17 mouse cellular contexts compared by ENCODE assay signal in the genomic region with DNA sequence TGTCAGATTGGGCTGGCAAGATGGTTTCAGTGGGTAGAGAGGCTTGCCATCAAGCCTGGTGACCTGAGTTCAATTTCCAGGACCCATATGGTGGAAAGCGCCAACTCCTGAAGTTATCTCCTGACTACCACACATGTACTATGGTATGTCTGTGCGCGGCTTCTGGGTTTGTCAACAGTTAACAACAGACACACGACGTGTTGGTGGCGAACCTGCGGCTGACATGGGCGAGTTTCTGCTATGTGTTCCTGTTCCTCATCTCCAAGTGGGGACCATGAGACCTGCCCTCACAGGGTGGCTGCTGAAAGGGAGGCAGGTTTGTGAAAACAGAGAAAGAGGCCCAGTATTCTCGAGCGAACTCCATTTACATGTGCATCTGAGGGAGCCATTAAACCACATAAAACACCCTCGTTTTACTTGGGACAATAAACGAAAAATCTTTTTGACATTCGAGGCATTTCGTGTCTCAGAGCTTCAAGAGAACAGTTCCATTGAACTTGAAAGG.
DNase-seq lines count a peak whose midpoint lies in the region; ATAC-seq and TF ChIP-seq lines count a peak whose summit lies in the region.
"Had no signal": no experiment of that assay in that cellular context is flagged by ENCODE, and none has a peak within 500 bp of the region (broad histone marks: within the 10 kb centered on the region; RNA-seq: fewer than 3 reads in every experiment).

No protein-coding gene starts in this region.

- no peaks in the 10 kb centered on the region for H3K9me3 ChIP-seq in lung, embryonic 14.5 days (ENCODE audit: low read depth, low read length)
- no peaks in the 10 kb centered on the region for H3K9me3 ChIP-seq in lung, postnatal 0 days (ENCODE audit: low read length)
- no peaks in the 10 kb centered on the region for H3K9me3 ChIP-seq in forebrain, embryonic 11.5 days (ENCODE audit: control insufficient read depth, low read length)
- no peaks in the 10 kb centered on the region for H3K9me3 ChIP-seq in hindbrain, embryonic 14.5 days (ENCODE audit: control insufficient read depth, low read length)
- no peaks in the 10 kb centered on the region for H3K9me3 ChIP-seq in midbrain, embryonic 15.5 days
- H3K9me3 ChIP-seq: heart, embryonic 12.5 days had no signal

- 46% methylated on average over 14 of the region's 14 CpGs for WGBS in lung, embryonic 14.5 days
- 48% methylated on average over 14 of the region's 14 CpGs for WGBS in lung, postnatal 0 days
- WGBS in forebrain, embryonic 11.5 days: 65% methylated on average over 14 of the region's 14 CpGs
- 72% methylated on average over 14 of the region's 14 CpGs for WGBS in hindbrain, embryonic 14.5 days
- 59% methylated on average over 14 of the region's 14 CpGs for WGBS in midbrain, embryonic 15.5 days

- H3K27ac ChIP-seq in lung, embryonic 14.5 days (ENCODE audit: low read depth): peak overlapping the region; percentile 71
- H3K27ac ChIP-seq in lung, postnatal 0 days (ENCODE audit: low read length): no peak overlapping the region
- H3K27ac ChIP-seq in forebrain, embryonic 11.5 days (ENCODE audit: low read depth, low read length): peak overlapping the region; percentile 88
- H3K27ac ChIP-seq in hindbrain, embryonic 14.5 days: peak overlapping the region; percentile 47
- peak overlapping the region; percentile 39 for H3K27ac ChIP-seq in midbrain, embryonic 15.5 days

- no peak for TF ChIP-seq CTCF in lung, embryonic 14.5 days (IDR thresholded peaks at IDR 0.05; ENCODE audit: low read depth)
- no peak for TF ChIP-seq CTCF in lung, postnatal 0 days (IDR thresholded peaks at IDR 0.05)

- H3K4me1 ChIP-seq in lung, embryonic 14.5 days (ENCODE audit: insufficient read depth): peaks cover 5% of the 10 kb centered on the region
- H3K4me1 ChIP-seq in lung, postnatal 0 days (ENCODE audit: insufficient read depth, low read depth, low read length): no peaks in the 10 kb centered on the region
- H3K4me1 ChIP-seq in forebrain, embryonic 11.5 days (replicated peaks; ENCODE audit: control insufficient read depth, insufficient read depth, low read length): peaks cover 26% of the 10 kb centered on the region
- H3K4me1 ChIP-seq in hindbrain, embryonic 14.5 days (replicated peaks; ENCODE audit: control insufficient read depth, insufficient read depth, low read length): peaks cover 9% of the 10 kb centered on the region; the same call in 1 of the 2 replicates
- peaks cover 20% of the 10 kb centered on the region for H3K4me1 ChIP-seq in midbrain, embryonic 15.5 days
- H3K4me1 ChIP-seq: megakaryocyte, embryonic 14.5 days had no signal

- no peak for TF ChIP-seq EP300 in lung, postnatal 0 days (IDR thresholded peaks at IDR 0.05)

- DNase-seq in lung, embryonic 14.5 days: no peak
- DNase-seq in lung, postnatal 0 days (ENCODE audit: low spot score): no peak
- DNase-seq in forebrain, embryonic 11.5 days (ENCODE audit: low spot score): peak; percentile 65
- DNase-seq in hindbrain, embryonic 14.5 days (ENCODE audit: low spot score): no peak
- no peak for DNase-seq in adrenal gland, postnatal 10 days
- DNase-seq in right cerebral cortex, adult 18-20 months: no peak
- DNase-seq in urinary bladder, postnatal 36 days (ENCODE audit: low spot score in 2 of 2): no peak
- DNase-seq: cerebellum, adult 9-10 months; gastrocnemius, postnatal 25 days; kidney, adult 9 months; layer of hippocampus, adult 9-11 months; liver, postnatal 0 days; thymus, adult 18-20 months had no signal

- no peaks in the 10 kb centered on the region for H3K27me3 ChIP-seq in lung, embryonic 14.5 days (ENCODE audit: insufficient read depth, low read length)
- H3K27me3 ChIP-seq in lung, postnatal 0 days (replicated peaks; ENCODE audit: insufficient read depth, low read length): no peaks in the 10 kb centered on the region
- no peaks in the 10 kb centered on the region for H3K27me3 ChIP-seq in forebrain, embryonic 11.5 days (ENCODE audit: control insufficient read depth, insufficient read depth, low read length)
- H3K27me3 ChIP-seq in hindbrain, embryonic 14.5 days (ENCODE audit: control insufficient read depth, insufficient read depth, low read length): no peaks in the 10 kb centered on the region
- no peaks in the 10 kb centered on the region for H3K27me3 ChIP-seq in midbrain, embryonic 15.5 days (replicated peaks)
- H3K27me3 ChIP-seq: megakaryocyte, embryonic 14.5 days had no signal

- no peak overlapping the region for H3K4me2 ChIP-seq in lung, embryonic 14.5 days
- no peak overlapping the region for H3K4me2 ChIP-seq in lung, postnatal 0 days (replicated peaks; ENCODE audit: low read depth, low read length)
- H3K4me2 ChIP-seq in forebrain, embryonic 11.5 days (ENCODE audit: low read depth, low read length, severe bottlenecking): no peak overlapping the region
- H3K4me2 ChIP-seq in hindbrain, embryonic 14.5 days (replicated peaks): no peak overlapping the region
- no peak overlapping the region for H3K4me2 ChIP-seq in midbrain, embryonic 15.5 days
- H3K4me2 ChIP-seq: heart, embryonic 12.5 days had no signal

- no peak overlapping the region for H3K4me3 ChIP-seq in lung, embryonic 14.5 days (ENCODE audit: low read depth, low read length)
- no peak overlapping the region for H3K4me3 ChIP-seq in lung, postnatal 0 days (ENCODE audit: low read depth, low read length)
- no peak overlapping the region for H3K4me3 ChIP-seq in forebrain, embryonic 11.5 days (ENCODE audit: low read depth, low read length)
- H3K4me3 ChIP-seq in hindbrain, embryonic 14.5 days (replicated peaks; ENCODE audit: low read length): no peak overlapping the region
- no peak overlapping the region for H3K4me3 ChIP-seq in midbrain, embryonic 15.5 days
- H3K4me3 ChIP-seq: heart, embryonic 12.5 days; megakaryocyte, embryonic 14.5 days had no signal

- H3K9ac ChIP-seq in lung, embryonic 14.5 days: no peak overlapping the region
- no peak overlapping the region for H3K9ac ChIP-seq in lung, postnatal 0 days (replicated peaks; ENCODE audit: low read depth)
- no peak overlapping the region for H3K9ac ChIP-seq in forebrain, embryonic 11.5 days (ENCODE audit: low read length)
- H3K9ac ChIP-seq in hindbrain, embryonic 14.5 days: no peak overlapping the region
- H3K9ac ChIP-seq in midbrain, embryonic 15.5 days: no peak overlapping the region
- H3K9ac ChIP-seq: heart, embryonic 12.5 days; liver, postnatal 0 days had no signal

- no peaks in the 10 kb centered on the region for H3K36me3 ChIP-seq in lung, embryonic 14.5 days (ENCODE audit: insufficient read depth)
- H3K36me3 ChIP-seq in lung, postnatal 0 days (ENCODE audit: insufficient read depth, low read length): no peaks in the 10 kb centered on the region
- no peaks in the 10 kb centered on the region for H3K36me3 ChIP-seq in forebrain, embryonic 11.5 days (ENCODE audit: control insufficient read depth, insufficient read depth, low read length)
- H3K36me3 ChIP-seq in hindbrain, embryonic 14.5 days (replicated peaks; ENCODE audit: control insufficient read depth, insufficient read depth): no peaks in the 10 kb centered on the region
- H3K36me3 ChIP-seq in midbrain, embryonic 15.5 days (replicated peaks): no peaks in the 10 kb centered on the region
- H3K36me3 ChIP-seq: G1E; heart, embryonic 12.5 days had no signal

- peak; percentile 47 for ATAC-seq in lung, embryonic 14.5 days (ENCODE audit: insufficient read depth)
- no peak for ATAC-seq in lung, postnatal 0 days
- ATAC-seq in forebrain, embryonic 11.5 days (replicated peaks; ENCODE audit: low FRiP score): peak; percentile 64
- ATAC-seq in hindbrain, embryonic 14.5 days (ENCODE audit: low FRiP score): no peak
- ATAC-seq in midbrain, embryonic 15.5 days (replicated peaks): no peak
- ATAC-seq: liver, postnatal 0 days had no signal

Comparison
In these comparisons a context has a peak if more than half of its experiments do, and no peak if none do; other contexts are left out.
1. ATAC-seq: peak in lung, embryonic 14.5 days (single experiment) and forebrain, embryonic 11.5 days (single experiment); none in lung, postnatal 0 days (single experiment), hindbrain, embryonic 14.5 days (single experiment) and midbrain, embryonic 15.5 days (single experiment).